Mouse (Mus musculus): ENCODE results near the gene Trim50. TPM values are rescaled to one million over a fixed set of nuclear protein-coding genes. Genes with fewer than 3 reads are reported as not detected.

The Trim50 gene
- not detected in 2 replicates for polyA plus RNA-seq (2012; rRNA removed)

- DNase-seq (ENCODE audit: low read depth, low spot score): no peak
- WGBS: 63% methylated on average over 9 of the region's 9 CpGs
Observed at GRCm38 (mm10) chr5:135352995-135353394, at the start of gene Trim50. Trim50 (plus strand) TSS chr5:135353295.

GRCm38 (mm10) chr5:135306321-135306965, 46.7 kb upstream of the Trim50 start:
- no peak for DNase-seq (ENCODE audit: low read depth, low spot score)
- 19% methylated on average over 10 of the region's 10 CpGs for WGBS

GRCm38 (mm10) chr5:135316177-135316576, 36.9 kb upstream of the Trim50 start:
- WGBS: 73% methylated on average over 3 of the region's 3 CpGs
- no peak for DNase-seq (ENCODE audit: low read depth, low spot score)

GRCm38 (mm10) chr5:135319856-135320255, 33.2 kb upstream of the Trim50 start:
- DNase-seq (ENCODE audit: low read depth, low spot score): no peak
- 51% methylated on average over 2 of the region's 2 CpGs for WGBS

- 90% methylated on average over 1 of the region's 1 CpGs for WGBS
- no peak for DNase-seq (ENCODE audit: low read depth, low spot score)
Observed at GRCm38 (mm10) chr5:135322197-135322596, 30.9 kb upstream of the Trim50 start.

- 29% methylated on average over 3 of the region's 3 CpGs for WGBS
- DNase-seq (ENCODE audit: low read depth, low spot score): no peak
Observed at GRCm38 (mm10) chr5:135326121-135326659, 26.9 kb upstream of the Trim50 start.

- 80% methylated on average over 4 of the region's 4 CpGs for WGBS
- DNase-seq (ENCODE audit: low read depth, low spot score): no peak
Observed at GRCm38 (mm10) chr5:135329471-135329870, 23.6 kb upstream of the Trim50 start.

GRCm38 (mm10) chr5:135330201-135330600, 22.9 kb upstream of the Trim50 start:
- WGBS: 75% methylated on average over 5 of the region's 5 CpGs
- DNase-seq (ENCODE audit: low read depth, low spot score): no peak

GRCm38 (mm10) chr5:135331161-135331560, 21.9 kb upstream of the Trim50 start:
- no peak for DNase-seq (ENCODE audit: low read depth, low spot score)
- WGBS: 76% methylated on average over 6 of the region's 6 CpGs

GRCm38 (mm10) chr5:135337575-135337974, 15.5 kb upstream of the Trim50 start:
- no peak for DNase-seq (ENCODE audit: low read depth, low spot score)
- WGBS: 30% methylated on average over 3 of the region's 3 CpGs

GRCm38 (mm10) chr5:135345989-135346388, 7.1 kb upstream of the Trim50 start:
- no peak for DNase-seq (ENCODE audit: low read depth, low spot score)
- 71% methylated on average over 7 of the region's 7 CpGs for WGBS

- 3% methylated on average over 1 of the region's 1 CpGs for WGBS
- no peak for DNase-seq (ENCODE audit: low read depth, low spot score)
Observed at GRCm38 (mm10) chr5:135346430-135346829, 6.7 kb upstream of the Trim50 start.

- 46% methylated on average over 4 of the region's 4 CpGs for WGBS
- no peak for DNase-seq (ENCODE audit: low read depth, low spot score)
Observed at GRCm38 (mm10) chr5:135347511-135348011, 5.5 kb upstream of the Trim50 start.

- 89% methylated on average over 35 of the region's 35 CpGs for WGBS
Observed at GRCm38 (mm10) chr5:135349862-135350261, 3.2 kb upstream of the Trim50 start, which contains the start of gene Fkbp6. Fkbp6 (minus strand) TSS chr5:135350044.

GRCm38 (mm10) chr5:135351606-135352005, 1.5 kb upstream of the Trim50 start:
- WGBS: 58% methylated on average over 13 of the region's 13 CpGs
- no peak for DNase-seq (ENCODE audit: low read depth, low spot score)

More at GRCm38 (mm10) chr5:135349862-135350261, 3.2 kb upstream of the Trim50 start, which contains the start of gene Fkbp6:
- no peak for DNase-seq (ENCODE audit: low read depth, low spot score)

- no peak for DNase-seq (ENCODE audit: low read depth, low spot score)
- WGBS: 20% methylated on average over 20 of the region's 20 CpGs
Observed at GRCm38 (mm10) chr5:135353564-135353963, 469 bp downstream of the Trim50 start.

- WGBS: 23% methylated on average over 1 of the region's 1 CpGs
- no peak for DNase-seq (ENCODE audit: low read depth, low spot score)
Observed at GRCm38 (mm10) chr5:135356090-135356489, 3.0 kb downstream of the Trim50 start.

GRCm38 (mm10) chr5:135357556-135357955, 4.5 kb downstream of the Trim50 start:
- no peak for DNase-seq (ENCODE audit: low read depth, low spot score)
- 67% methylated on average over 2 of the region's 2 CpGs for WGBS

GRCm38 (mm10) chr5:135359772-135360171, 6.7 kb downstream of the Trim50 start:
- WGBS: 57% methylated on average over 2 of the region's 2 CpGs
- no peak for DNase-seq (ENCODE audit: low read depth, low spot score)

- 76% methylated on average over 3 of the region's 3 CpGs for WGBS
Observed at GRCm38 (mm10) chr5:135362572-135362971, 9.5 kb downstream of the Trim50 start.

GRCm38 (mm10) chr5:135363540-135363939, 10.4 kb downstream of the Trim50 start:
- 21% methylated on average over 12 of the region's 12 CpGs for WGBS
- DNase-seq (ENCODE audit: low read depth, low spot score): no peak

More at GRCm38 (mm10) chr5:135362572-135362971, 9.5 kb downstream of the Trim50 start:
- no peak for DNase-seq (ENCODE audit: low read depth, low spot score)
